Mouse (Mus musculus) gastrocnemius, postnatal 10 days (tissue): Measurements from ENCODE around the gene 1700003E16Rik. TPM values are rescaled to one million over a fixed set of nuclear protein-coding genes. Genes with fewer than 3 reads are reported as not detected.

Experiments used
- DNase-seq: peaks from one replicate; pipeline ENCODE4 v3.0.0; 2021; ENCODE audit warnings: mixed read lengths
- total RNA-seq, 2 experiments: library from RNA; stranded (reverse); gene quantifications; 2 replicates each; pipeline ENCODE4 v1.2.3; 2021

1700003E16Rik gene
- total RNA-seq, 2 experiments from 2014 or later = 0.23 TPM; not detected in 1

- no peak for DNase-seq
Measured at GRCm38 (mm10) chr6:83161442-83161841, 5.2 kb downstream of the 1700003E16Rik start.

GRCm38 (mm10) chr6:83161921-83162641 is 5.9 kb downstream of the 1700003E16Rik start:
- peak; percentile 35 for DNase-seq

GRCm38 (mm10) chr6:83162701-83163100 is 6.5 kb downstream of the 1700003E16Rik start:
- DNase-seq = peak; percentile 62

- DNase-seq = no peak
Measured at GRCm38 (mm10) chr6:83165026-83165606, 8.9 kb downstream of the 1700003E16Rik start.

GRCm38 (mm10) chr6:83165607-83166242 is 9.5 kb downstream of the 1700003E16Rik start, which contains the start of gene Dctn1:
TSS of gene Dctn1 (plus strand) at chr6:83165920.
- DNase-seq = peak; percentile 96

GRCm38 (mm10) chr6:83166243-83166630 is 10.0 kb downstream of the 1700003E16Rik start:
- DNase-seq = no peak

DNA sequence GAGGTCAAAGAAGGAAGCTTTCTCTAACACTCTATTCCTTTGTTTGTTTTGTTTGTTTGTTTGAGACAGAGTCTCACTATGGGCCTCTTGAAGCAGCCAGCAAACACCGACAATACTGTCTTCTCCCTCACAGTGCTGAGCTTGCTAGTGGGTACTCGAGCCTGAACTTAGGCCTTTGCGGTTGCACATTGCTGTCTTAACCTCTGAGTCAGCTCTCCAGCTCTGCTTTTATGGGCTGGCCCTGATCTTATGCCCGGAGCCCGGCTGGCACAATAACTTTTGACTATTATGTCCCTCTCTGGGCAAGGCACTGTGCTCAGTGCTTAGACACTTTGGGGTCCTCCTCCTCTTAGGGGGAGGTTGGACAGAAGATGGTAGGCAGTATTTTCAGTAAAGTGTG is 13.7 kb downstream of the 1700003E16Rik start:
- no peak for DNase-seq

GRCm38 (mm10) chr6:83171063-83171462 is 14.9 kb downstream of the 1700003E16Rik start:
- DNase-seq = no peak

DNA sequence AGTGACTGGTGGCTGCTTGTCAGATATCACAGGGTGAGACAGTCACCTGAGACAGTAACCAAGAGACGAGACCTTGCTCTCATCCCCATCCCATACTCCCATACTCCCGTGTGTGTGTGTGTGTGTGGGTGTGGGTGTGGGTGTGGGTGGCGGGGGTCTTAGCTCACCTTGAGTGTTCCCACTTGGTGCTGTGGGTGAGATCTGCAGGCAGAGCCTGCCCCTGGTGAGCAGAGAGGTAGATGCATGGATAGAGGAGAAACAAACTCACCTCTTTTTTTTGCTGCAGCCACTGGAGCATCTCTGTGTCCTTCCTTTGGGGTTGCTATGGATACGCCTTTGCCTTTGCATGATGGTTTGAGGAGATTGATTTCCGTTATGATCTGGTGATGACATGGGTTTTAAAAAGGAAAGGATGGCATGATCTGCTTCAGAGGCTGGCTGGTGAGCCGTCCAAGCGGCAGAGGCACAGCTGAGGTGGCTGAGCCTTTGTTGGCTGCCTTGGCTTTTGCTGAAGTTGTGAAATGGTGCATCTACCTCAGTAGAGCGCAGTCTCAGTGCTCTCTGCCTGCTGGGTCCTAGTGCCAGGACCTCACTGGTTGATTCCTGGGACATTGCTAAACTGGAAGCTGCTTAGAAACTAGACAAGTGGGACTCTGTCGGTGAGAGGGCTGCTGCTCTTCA is 16.2 kb downstream of the 1700003E16Rik start:
- DNase-seq = no peak

GRCm38 (mm10) chr6:83175996-83176395 is 19.8 kb downstream of the 1700003E16Rik start:
- DNase-seq = peak; percentile 50

DNA sequence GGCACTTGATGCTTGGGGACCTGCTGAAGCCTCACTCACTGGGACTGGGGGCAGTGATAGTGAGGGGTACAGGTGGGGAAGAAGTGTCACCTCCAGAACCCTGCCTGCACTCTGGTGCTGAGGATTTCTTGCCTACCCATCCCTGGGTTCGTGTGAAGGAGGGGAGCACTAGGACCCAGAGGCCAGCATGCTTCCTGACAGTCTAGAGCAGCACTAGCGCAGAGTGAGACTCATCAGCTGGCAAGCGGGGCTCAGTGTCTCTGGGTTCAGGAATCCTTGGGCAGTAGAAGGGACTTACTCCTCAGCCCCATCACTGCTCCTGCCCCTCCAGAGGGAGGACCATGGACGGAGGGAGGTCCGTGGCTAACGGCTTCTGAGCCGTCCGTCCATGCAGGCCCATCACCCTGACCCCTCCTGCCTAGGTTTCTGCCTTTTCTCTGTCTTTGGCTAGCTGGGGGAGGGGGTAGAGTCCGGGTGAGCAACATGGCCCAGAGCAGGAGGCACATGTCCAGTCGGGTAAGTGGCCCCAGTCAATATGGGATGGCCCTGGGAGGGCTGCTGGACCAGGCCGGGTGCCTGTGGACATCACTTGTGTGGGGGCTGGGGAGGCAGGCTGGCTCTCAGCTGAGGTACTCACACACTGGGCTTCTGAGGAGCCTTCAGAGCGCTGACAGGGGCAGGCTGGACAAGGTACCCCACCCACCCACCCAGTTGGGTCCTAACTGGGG is 23.4 kb downstream of the 1700003E16Rik start:
- no peak for DNase-seq

GRCm38 (mm10) chr6:83180605-83181004 is 24.4 kb downstream of the 1700003E16Rik start:
- no peak for DNase-seq

- no peak for DNase-seq
Measured at GRCm38 (mm10) chr6:83184858-83185435, 28.7 kb downstream of the 1700003E16Rik start.

DNA sequence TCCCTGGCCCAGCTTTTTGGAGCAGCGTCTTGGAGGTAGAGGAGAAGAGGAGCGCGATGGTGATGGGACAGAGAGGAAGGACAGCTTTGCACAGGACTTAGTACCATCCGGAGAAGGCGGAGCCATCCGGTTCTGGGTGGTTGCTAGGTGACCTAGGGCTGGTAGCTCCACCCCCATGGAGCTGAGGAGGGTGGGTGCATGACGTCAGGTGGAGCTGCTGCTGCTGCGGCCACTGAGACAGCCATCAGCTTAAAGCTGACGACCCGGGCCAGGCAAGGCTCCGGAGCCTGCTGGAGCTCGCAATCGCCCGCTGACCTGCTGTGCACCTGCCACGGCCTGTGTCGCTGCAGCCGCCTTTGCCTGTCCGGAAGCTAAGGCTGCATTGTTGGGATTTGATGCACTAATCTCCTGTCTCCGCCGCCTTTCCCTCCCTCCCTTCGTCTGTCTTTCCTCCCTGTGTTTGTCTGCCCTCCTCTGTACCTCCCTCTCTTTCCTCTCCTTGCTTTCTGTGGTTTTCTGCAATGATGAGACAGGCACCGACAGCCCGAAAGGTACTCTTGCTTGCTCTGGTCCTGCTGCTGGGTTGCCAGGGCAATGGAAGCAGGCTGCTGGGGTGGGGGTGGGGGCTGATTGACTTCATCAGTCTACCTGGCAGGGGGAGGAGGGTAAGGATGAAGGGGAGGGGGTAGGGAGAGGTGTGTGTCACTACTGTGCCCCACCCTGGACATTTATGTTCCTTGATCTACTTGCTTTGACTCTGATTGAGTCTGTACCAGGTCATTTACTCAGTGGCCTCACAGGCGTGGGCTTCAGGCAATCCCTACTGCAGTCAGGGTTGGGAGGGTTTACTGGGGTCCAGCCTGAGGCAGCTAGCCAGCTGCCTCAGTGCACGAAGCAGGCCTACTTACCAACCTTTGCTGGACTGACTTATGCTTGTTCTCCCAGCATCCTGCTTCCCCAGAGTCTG is 30.0 kb downstream of the 1700003E16Rik start:
- peak; percentile 40 for DNase-seq

- no peak for DNase-seq
Measured at GRCm38 (mm10) chr6:83186946-83187345, 30.7 kb downstream of the 1700003E16Rik start.

- no peak for DNase-seq
Measured at GRCm38 (mm10) chr6:83193571-83193970, 37.4 kb downstream of the 1700003E16Rik start.

DNA sequence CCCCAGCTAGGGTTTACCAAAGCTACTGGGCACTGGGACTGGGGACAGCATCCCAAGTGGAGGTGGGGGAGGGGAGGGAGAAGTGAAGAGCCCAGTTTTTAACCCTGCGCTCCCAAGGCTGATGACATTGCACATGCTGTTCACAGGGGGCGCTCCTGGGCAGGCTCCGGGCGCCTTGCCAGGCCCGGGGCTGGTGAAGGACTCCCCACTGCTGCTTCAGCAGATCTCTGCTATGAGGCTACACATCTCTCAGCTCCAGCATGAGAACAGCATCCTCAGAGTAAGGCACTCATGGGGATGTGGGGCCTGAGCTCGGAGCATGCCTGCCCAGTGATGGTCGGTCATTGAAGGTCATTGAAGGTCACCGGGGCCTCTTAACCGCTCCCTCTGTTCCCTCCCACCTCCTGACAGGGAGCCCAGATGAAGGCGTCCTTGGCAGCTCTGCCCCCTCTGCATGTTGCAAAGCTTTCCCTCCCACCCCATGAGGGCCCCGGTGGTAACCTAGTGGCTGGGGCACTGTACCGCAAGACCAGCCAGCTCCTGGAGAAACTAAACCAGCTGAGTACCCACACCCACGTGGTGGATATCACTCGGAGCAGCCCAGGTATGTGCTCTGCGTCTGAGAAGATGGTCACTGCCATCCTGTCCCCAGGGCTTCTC is 41.3 kb downstream of the 1700003E16Rik start:
- peak; percentile 50 for DNase-seq

DNA sequence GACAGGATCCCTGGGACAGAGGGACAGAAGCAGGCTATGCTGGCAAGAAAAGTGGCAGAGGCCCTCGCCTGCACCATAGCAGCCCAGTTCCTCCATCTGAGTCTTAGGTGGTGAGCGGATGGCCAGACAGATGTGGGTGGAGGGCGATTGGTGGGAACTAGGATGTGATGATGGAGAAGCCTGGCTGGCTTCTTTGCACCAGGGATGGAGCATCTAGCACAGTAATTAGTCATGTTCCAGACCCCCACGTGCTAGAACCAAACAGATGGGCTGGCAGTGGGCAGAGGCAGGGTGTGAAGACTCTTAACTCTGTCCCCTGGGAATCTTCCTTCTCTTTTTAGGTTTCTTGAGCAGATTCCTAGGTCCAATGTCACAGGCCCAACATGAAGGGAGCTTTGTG is 47.1 kb downstream of the 1700003E16Rik start:
- DNase-seq = no peak

DNA sequence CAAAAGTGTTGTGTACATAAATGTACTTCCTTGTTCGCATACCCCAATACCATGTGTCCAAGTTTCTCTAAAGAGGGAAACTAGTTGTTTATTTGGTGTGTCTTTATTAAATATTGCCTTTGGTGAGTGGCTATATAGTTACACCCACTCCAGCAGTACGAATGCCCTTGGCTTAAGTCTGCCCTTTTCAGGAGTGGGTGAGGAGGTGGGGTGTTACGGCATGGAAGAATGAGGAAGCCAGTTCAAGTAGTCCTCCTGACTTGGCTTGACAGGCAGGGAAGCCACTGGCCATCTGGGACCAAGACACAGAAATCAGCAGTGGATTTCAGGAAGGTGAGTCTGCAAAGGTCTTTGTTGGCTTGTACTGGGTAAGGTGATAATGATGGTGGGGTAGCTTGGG is 49.6 kb downstream of the 1700003E16Rik start:
- DNase-seq = no peak

DNA sequence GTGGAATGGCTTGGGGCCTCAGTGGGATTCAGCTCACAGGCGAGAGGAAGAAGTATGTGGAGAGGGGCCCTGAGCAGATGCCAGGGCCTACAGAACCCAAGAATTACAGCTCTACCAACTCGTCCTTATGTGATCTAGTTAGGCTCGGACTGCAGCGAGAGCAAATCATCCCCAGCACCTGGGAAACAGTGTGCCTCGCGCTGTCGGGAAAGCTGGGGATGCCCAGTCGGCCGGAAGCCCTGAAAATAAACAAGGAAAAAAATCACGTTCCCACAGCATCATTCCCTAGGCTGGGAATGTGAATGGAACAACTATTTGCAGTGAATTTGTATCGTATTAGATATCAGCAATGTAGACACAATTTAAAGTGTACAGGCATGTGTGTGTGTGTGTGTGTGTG is 50.1 kb downstream of the 1700003E16Rik start:
- DNase-seq = no peak
